Mouse (Mus musculus): ENCODE data around the gene Srsf12. TPM values are rescaled to one million over a fixed set of nuclear protein-coding genes. Genes with fewer than 3 reads are reported as not detected.

Srsf12 gene
- polyA plus RNA-seq, 1 experiment from 2014 or later: 6.2 TPM

Other genes with a start within 250 kb of the Srsf12 start
- 23.4 and 24.3 TPM in 2 replicates for gene Rragd, start 226.0 kb upstream of the Srsf12 start, polyA plus RNA-seq (2015; fragmentation: Nextera tagmentation; extraction: Ambion mirVana)
- 41.9 and 46.4 TPM in 2 replicates for gene Ube2j1, start 177.6 kb upstream of the Srsf12 start, polyA plus RNA-seq (2015; fragmentation: Nextera tagmentation; extraction: Ambion mirVana)
- gene Gabrr2, start 146.0 kb upstream of the Srsf12 start, polyA plus RNA-seq (2015; fragmentation: Nextera tagmentation; extraction: Ambion mirVana): 0.08 and 0.25 TPM in 2 replicates
- gene Gabrr1, start 76.5 kb upstream of the Srsf12 start, polyA plus RNA-seq (2015; fragmentation: Nextera tagmentation; extraction: Ambion mirVana): not detected in 2 replicates
- 1.3 and 1.4 TPM in 2 replicates for gene Pm20d2, start 19.3 kb upstream of the Srsf12 start, polyA plus RNA-seq (2015; fragmentation: Nextera tagmentation; extraction: Ambion mirVana)
- gene Pnrc1, start 81.2 kb downstream of the Srsf12 start, polyA plus RNA-seq (2015; fragmentation: Nextera tagmentation; extraction: Ambion mirVana): 68.7 and 78.0 TPM in 2 replicates
- gene Rngtt, start 101.3 kb downstream of the Srsf12 start, polyA plus RNA-seq (2015; fragmentation: Nextera tagmentation; extraction: Ambion mirVana): 18.7 and 21.2 TPM in 2 replicates